Comparison of ENCODE assay signal across 12 mouse cellular contexts in the genomic region with DNA sequence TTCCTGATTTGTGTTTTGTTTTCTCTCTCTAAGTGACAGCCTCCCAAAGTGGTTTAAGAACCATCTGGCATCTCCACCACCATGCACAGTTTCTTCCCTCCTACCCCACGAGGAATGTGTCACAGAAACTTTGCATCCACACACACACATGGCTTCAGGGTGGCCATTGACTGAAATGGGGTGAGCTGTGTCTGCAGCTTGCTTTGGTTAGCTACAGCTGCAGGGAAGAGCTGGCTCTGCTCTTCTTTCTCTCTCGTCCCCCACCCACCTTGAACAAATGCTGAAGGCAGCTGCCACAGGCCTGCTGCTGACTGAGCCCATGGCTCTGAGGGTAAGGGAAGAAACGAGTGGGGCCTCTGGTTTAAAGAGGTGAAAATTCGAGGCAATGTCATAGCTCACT.
"Had no signal": no experiment of that assay in that cellular context is flagged by ENCODE, and none has a peak within 500 bp of the region (broad histone marks: within the 10 kb centered on the region; RNA-seq: fewer than 3 reads in every experiment).

No protein-coding gene starts in this region.

- H3K4me3 ChIP-seq: layer of hippocampus, adult 2 months; limb, embryonic 10.5 days; liver, embryonic 15.5 days; midbrain, embryonic 13.5 days; neural tube, embryonic 15.5 days had no signal

- H3K4me2 ChIP-seq: liver, embryonic 11.5 days; liver, embryonic 15.5 days; midbrain, embryonic 13.5 days; neural tube, embryonic 15.5 days had no signal

- DNase-seq: kidney, adult 18-20 months; kidney, postnatal 10 days; kidney, postnatal 4 days; lung, adult 2 months; lung, postnatal 36 days; thymus, postnatal 36 days had no signal

- H3K27me3 ChIP-seq: liver, embryonic 15.5 days; midbrain, embryonic 13.5 days; neural tube, embryonic 15.5 days had no signal

- H3K36me3 ChIP-seq: limb, embryonic 10.5 days; liver, embryonic 15.5 days; midbrain, embryonic 13.5 days; neural tube, embryonic 15.5 days had no signal
